Mouse (Mus musculus) liver, adult 2 months (tissue): ENCODE data around the gene Gm19426.

Experiments used
- CTCF ChIP-seq: fragments of 200-500 bp; IDR thresholded peaks from 2 replicates; pipeline ENCODE4 v1.5.1; 2011; ENCODE audit warnings: low read depth, low read length, control low read depth
- POLR2A ChIP-seq: fragments of 200-500 bp; IDR thresholded peaks from 2 replicates; pipeline ENCODE4 v1.6.1; 2011; ENCODE audit warnings: low read length, control low read depth; ENCODE audit not compliant: insufficient read depth; ENCODE audit errors: extremely low read depth

- no peak for TF ChIP-seq CTCF
- TF ChIP-seq POLR2A, result no peak
Observed at GRCm38 (mm10) chr2:84711898-84712297, 31.6 kb downstream of the Gm19426 start.
